ENCODE assay signal across 7 mouse cellular contexts in genomic region chr5:111890800-111891199, GRCm38 (mm10).
DNase-seq lines count a peak whose midpoint lies in the region; ATAC-seq lines count a peak whose summit lies in the region.

No protein-coding gene starts in this region.

- WGBS in lung, embryonic 15.5 days: 16% methylated on average over 7 of the region's 7 CpGs

- H3K27me3 ChIP-seq in lung, embryonic 15.5 days: no peaks in the 10 kb centered on the region

- H3K36me3 ChIP-seq in lung, embryonic 15.5 days: no peaks in the 10 kb centered on the region

- H3K4me1 ChIP-seq in lung, embryonic 15.5 days: peaks cover 46% of the 10 kb centered on the region

- no peak overlapping the region for H3K4me3 ChIP-seq in lung, embryonic 15.5 days

- H3K9me3 ChIP-seq in lung, embryonic 15.5 days: no peaks in the 10 kb centered on the region

- peak; percentile 77 for ATAC-seq in lung, embryonic 15.5 days (ENCODE audit: borderline replicate concordance, extremely low read depth, low FRiP score, low TSS enrichment)

- no peak overlapping the region for H3K9ac ChIP-seq in lung, embryonic 15.5 days

- H3K27ac ChIP-seq in lung, embryonic 15.5 days: peak overlapping the region; percentile 95

- H3K4me2 ChIP-seq in lung, embryonic 15.5 days: no peak overlapping the region

- DNase-seq in adipocyte (ENCODE audit: low spot score): peak; percentile 94
- DNase-seq in embryo, embryonic 11 days: peak; percentile 79
- peak; percentile 99 for DNase-seq in heart, adult 11 months
- peak; percentile 26 for DNase-seq in kidney, adult 18-20 months
- peak; percentile 23 for DNase-seq in yolk sac, embryonic 10.5 days (ENCODE audit: low spot score)
- no peak for DNase-seq in T-cell, adult 2 months (ENCODE audit: low spot score)
